Mouse (Mus musculus): ENCODE measurements around the gene Maob. TPM values are rescaled to one million over a fixed set of nuclear protein-coding genes. Genes with fewer than 3 reads are reported as not detected.

Gene Maob
- polyA plus RNA-seq (2014; fragmentation: Illumina TruSeq; extraction: RNeasy Lipid Tissue Mini Kit (QIAGEN cat#74804); ENCODE audit: low read depth, low replicate concordance), result 5.7 TPM

DNA sequence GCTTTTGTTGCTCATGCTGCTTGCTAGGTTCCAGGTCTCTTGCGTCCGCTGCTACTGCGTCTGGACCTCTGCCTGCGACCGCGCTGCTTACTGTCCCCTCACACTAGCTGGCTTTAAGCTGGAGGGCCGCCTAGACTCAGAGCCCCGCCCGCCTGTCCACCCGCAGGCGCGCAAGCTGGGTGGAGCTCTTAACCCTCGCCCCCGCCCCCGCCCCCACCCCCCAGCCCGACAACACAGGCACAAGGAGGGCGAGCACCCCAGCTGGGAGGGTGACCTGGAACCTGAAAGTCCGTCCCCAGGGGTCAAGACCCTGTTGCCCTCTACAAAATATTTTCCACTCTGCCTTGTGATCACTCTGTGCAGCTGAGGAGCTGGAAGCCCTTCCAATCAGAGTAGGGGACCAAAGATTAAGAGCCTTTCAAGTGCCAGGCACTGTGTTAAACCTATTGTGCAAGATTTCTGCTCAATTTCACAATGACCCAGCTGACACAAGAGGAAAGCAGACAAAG, at the start of gene Maob:
Gene Maob (minus strand): TSS at position 106 of the 509 bp plus-strand sequence.

Other genes with a start within 250 kb of the Maob start
- gene Maoa, start 197.7 kb downstream of the Maob start, polyA plus RNA-seq (2014; fragmentation: Illumina TruSeq; extraction: RNeasy Lipid Tissue Mini Kit (QIAGEN cat#74804); ENCODE audit: low read depth, low replicate concordance), result 8.2 TPM
- gene Ndp, start 94.4 kb upstream of the Maob start, polyA plus RNA-seq (2014; fragmentation: Illumina TruSeq; extraction: RNeasy Lipid Tissue Mini Kit (QIAGEN cat#74804); ENCODE audit: low read depth, low replicate concordance), result not detected

Data from testis, adult 10 weeks (tissue).